Mouse (Mus musculus) thymus, adult 2 months (tissue): Measurements from ENCODE around the gene Usmg5.

ENCODE experiments used
- CTCF ChIP-seq: fragments of 200-500 bp; IDR thresholded peaks from 2 replicates; pipeline ENCODE4 v1.5.1; 2012; ENCODE audit warnings: mild to moderate bottlenecking, control low read depth, low read length, moderate library complexity, borderline replicate concordance; ENCODE audit not compliant: control insufficient read depth, poor library complexity, insufficient read depth; ENCODE audit errors: extremely low read depth
- POLR2A ChIP-seq: fragments of 200-500 bp; IDR thresholded peaks from 2 replicates; pipeline ENCODE4 v1.6.1; 2012; ENCODE audit warnings: mild to moderate bottlenecking, low read length, control low read depth, moderate library complexity; ENCODE audit not compliant: control insufficient read depth, poor library complexity, insufficient read depth; ENCODE audit errors: extremely low read depth

GRCm38 (mm10) chr19:47130551-47131125, 40.2 kb upstream of the Usmg5 start:
- TF ChIP-seq CTCF (no peak), POLR2A (no peak)
